ENCODE assay signal across 20 mouse cellular contexts in genomic region chr2:138531992-138532391, GRCm38 (mm10).
DNase-seq lines count a peak whose midpoint lies in the region; ATAC-seq and TF ChIP-seq lines count a peak whose summit lies in the region.
"Had no signal": no experiment of that assay in that cellular context is flagged by ENCODE, and none has a peak within 500 bp of the region (broad histone marks: within the 10 kb centered on the region; RNA-seq: fewer than 3 reads in every experiment).

No protein-coding gene starts in this region.

- TF ChIP-seq CTCF in hindbrain, postnatal 0 days (IDR thresholded peaks at IDR 0.05; ENCODE audit: low read depth), result no peak

- H3K4me1 ChIP-seq in hindbrain, embryonic 12.5 days, result peaks cover 4% of the 10 kb centered on the region
- no peaks in the 10 kb centered on the region for H3K4me1 ChIP-seq in hindbrain, postnatal 0 days (ENCODE audit: insufficient read depth, low read length)
- H3K4me1 ChIP-seq in midbrain, embryonic 14.5 days (ENCODE audit: control insufficient read depth, insufficient read depth, low read length), result no peaks in the 10 kb centered on the region
- no peaks in the 10 kb centered on the region for H3K4me1 ChIP-seq in midbrain, embryonic 15.5 days
- H3K4me1 ChIP-seq: intestine, embryonic 15.5 days; stomach, embryonic 15.5 days had no signal

- 27% methylated on average over 4 of the region's 4 CpGs for WGBS in hindbrain, embryonic 12.5 days
- 39% methylated on average over 4 of the region's 4 CpGs for WGBS in hindbrain, postnatal 0 days
- 27% methylated on average over 4 of the region's 4 CpGs for WGBS in midbrain, embryonic 14.5 days
- 18% methylated on average over 4 of the region's 4 CpGs for WGBS in midbrain, embryonic 15.5 days

- no peak overlapping the region for H3K4me2 ChIP-seq in hindbrain, embryonic 12.5 days (replicated peaks)
- no peak overlapping the region for H3K4me2 ChIP-seq in hindbrain, postnatal 0 days (ENCODE audit: low read depth, low read length)
- H3K4me2 ChIP-seq in midbrain, embryonic 14.5 days (ENCODE audit: low read length), result no peak overlapping the region
- H3K4me2 ChIP-seq in midbrain, embryonic 15.5 days, result no peak overlapping the region
- H3K4me2 ChIP-seq: hindbrain, embryonic 14.5 days; intestine, embryonic 15.5 days; stomach, embryonic 15.5 days had no signal

- no peaks in the 10 kb centered on the region; the same call in none of the 2 replicates for H3K9me3 ChIP-seq in hindbrain, embryonic 12.5 days (replicated peaks)
- H3K9me3 ChIP-seq in hindbrain, postnatal 0 days (ENCODE audit: low read length), result no peaks in the 10 kb centered on the region
- H3K9me3 ChIP-seq in midbrain, embryonic 14.5 days (ENCODE audit: control insufficient read depth, low read length), result peaks cover 8% of the 10 kb centered on the region; the same call in 1 of the 2 replicates
- H3K9me3 ChIP-seq in midbrain, embryonic 15.5 days, result no peaks in the 10 kb centered on the region
- H3K9me3 ChIP-seq: intestine, embryonic 15.5 days; stomach, embryonic 15.5 days had no signal

- no peaks in the 10 kb centered on the region for H3K27me3 ChIP-seq in hindbrain, embryonic 12.5 days
- no peaks in the 10 kb centered on the region for H3K27me3 ChIP-seq in hindbrain, postnatal 0 days (ENCODE audit: insufficient read depth, low read length)
- H3K27me3 ChIP-seq in midbrain, embryonic 14.5 days (ENCODE audit: control insufficient read depth, insufficient read depth, low read length), result no peaks in the 10 kb centered on the region
- no peaks in the 10 kb centered on the region for H3K27me3 ChIP-seq in midbrain, embryonic 15.5 days (replicated peaks)
- H3K27me3 ChIP-seq: intestine, embryonic 15.5 days; stomach, embryonic 15.5 days had no signal

- H3K9ac ChIP-seq in hindbrain, embryonic 12.5 days, result no peak overlapping the region
- no peak overlapping the region for H3K9ac ChIP-seq in hindbrain, postnatal 0 days (replicated peaks; ENCODE audit: low read length)
- H3K9ac ChIP-seq in midbrain, embryonic 14.5 days (replicated peaks; ENCODE audit: low read length), result no peak overlapping the region
- no peak overlapping the region for H3K9ac ChIP-seq in midbrain, embryonic 15.5 days
- H3K9ac ChIP-seq: hindbrain, embryonic 14.5 days; intestine, embryonic 15.5 days; liver, postnatal 0 days; stomach, embryonic 15.5 days had no signal

- peak; percentile 51 for ATAC-seq in hindbrain, embryonic 12.5 days (ENCODE audit: low FRiP score)
- no peak for ATAC-seq in hindbrain, postnatal 0 days
- no peak for ATAC-seq in midbrain, embryonic 14.5 days (ENCODE audit: low FRiP score, low TSS enrichment)
- ATAC-seq in midbrain, embryonic 15.5 days (replicated peaks), result no peak
- ATAC-seq: intestine, embryonic 15.5 days; liver, postnatal 0 days had no signal

- no peaks in the 10 kb centered on the region for H3K36me3 ChIP-seq in hindbrain, embryonic 12.5 days
- H3K36me3 ChIP-seq in hindbrain, postnatal 0 days (ENCODE audit: insufficient read depth, low read length), result no peaks in the 10 kb centered on the region
- no peaks in the 10 kb centered on the region for H3K36me3 ChIP-seq in midbrain, embryonic 14.5 days (ENCODE audit: control insufficient read depth, insufficient read depth, low read length)
- H3K36me3 ChIP-seq in midbrain, embryonic 15.5 days (replicated peaks), result no peaks in the 10 kb centered on the region
- H3K36me3 ChIP-seq: intestine, embryonic 15.5 days; stomach, embryonic 15.5 days had no signal

- no peak overlapping the region for H3K27ac ChIP-seq in hindbrain, embryonic 12.5 days
- H3K27ac ChIP-seq in hindbrain, postnatal 0 days, result no peak overlapping the region
- H3K27ac ChIP-seq in midbrain, embryonic 14.5 days (replicated peaks; ENCODE audit: low read depth, low read length), result no peak overlapping the region
- H3K27ac ChIP-seq in midbrain, embryonic 15.5 days, result no peak overlapping the region
- H3K27ac ChIP-seq: hindbrain, embryonic 14.5 days; intestine, embryonic 15.5 days; stomach, embryonic 15.5 days had no signal

- H3K4me3 ChIP-seq in hindbrain, embryonic 12.5 days, result no peak overlapping the region
- H3K4me3 ChIP-seq in hindbrain, postnatal 0 days (ENCODE audit: low read length), result no peak overlapping the region
- H3K4me3 ChIP-seq in midbrain, embryonic 14.5 days (replicated peaks; ENCODE audit: low read depth, low read length), result no peak overlapping the region
- no peak overlapping the region for H3K4me3 ChIP-seq in midbrain, embryonic 15.5 days
- H3K4me3 ChIP-seq: intestine, embryonic 15.5 days; stomach, embryonic 15.5 days had no signal

- DNase-seq in embryo, embryonic 10 days (ENCODE audit: low spot score), result peak; percentile 17
- no peak for DNase-seq in embryo, embryonic 9.5 days (ENCODE audit: extremely low spot score)
- no peak for DNase-seq in hindbrain, postnatal 0 days (ENCODE audit: low spot score)
- DNase-seq in midbrain, embryonic 14.5 days, result peak; percentile 30
- DNase-seq in mesoderm, embryonic 11.5 days (ENCODE audit: low read depth, low spot score), result peak; percentile 45
- no peak for DNase-seq in heart, postnatal 4 days
- DNase-seq: adrenal gland, adult 8-10 months; cerebellum, adult 9-10 months; gastrocnemius, postnatal 36 days; layer of hippocampus, postnatal 36 days; liver; liver, postnatal 0 days; lung, postnatal 10 days; right cerebral cortex, postnatal 14 days; thymus, adult 2 months had no signal

Comparison
In these comparisons a context has a peak if more than half of its experiments do, and no peak if none do; other contexts are left out.
1. DNase-seq: peak in embryo, embryonic 10 days (single experiment), midbrain, embryonic 14.5 days (single experiment) and mesoderm, embryonic 11.5 days (single experiment); none in embryo, embryonic 9.5 days (single experiment), hindbrain, postnatal 0 days (single experiment) and heart, postnatal 4 days (single experiment).